Mouse (Mus musculus) heart, embryonic 15.5 days (tissue): ENCODE results near the gene Tmc3. TPM values are rescaled to one million over a fixed set of nuclear protein-coding genes. Genes with fewer than 3 reads are reported as not detected.

Experiments used
- ATAC-seq: fragments of 200-750 bp; cut with Nextera tagmentation; replicated peaks from 2 replicates; pipeline ENCODE4 v1.8.0; 2017; ENCODE audit warnings: low read depth, moderate TSS enrichment; ENCODE audit not compliant: insufficient number of reproducible peaks, insufficient read depth, low FRiP score
- H3K27ac ChIP-seq: fragments of 300-500 bp; sonication (generic); 2 replicates; pipeline ENCODE4 v1.5.1; 2015; ENCODE audit warnings: mild to moderate bottlenecking, inconsistent platforms
- H3K27me3 ChIP-seq: fragments of 300-500 bp; sonication (generic); 2 replicates; pipeline ENCODE4 v1.6.1; 2015; ENCODE audit warnings: inconsistent platforms
- H3K36me3 ChIP-seq: fragments of 300-500 bp; sonication (generic); 2 replicates; pipeline ENCODE4 v1.6.1; 2015; ENCODE audit warnings: mild to moderate bottlenecking, inconsistent platforms
- H3K4me1 ChIP-seq: fragments of 300-500 bp; sonication (generic); replicated peaks from 2 replicates; pipeline ENCODE4 v1.6.1; 2015; ENCODE audit warnings: inconsistent platforms
- H3K4me2 ChIP-seq: fragments of 300-500 bp; sonication (generic); 2 replicates; pipeline ENCODE4 v1.6.1; 2015; ENCODE audit warnings: inconsistent platforms, mild to moderate bottlenecking, moderate library complexity
- H3K4me3 ChIP-seq: fragments of 300-500 bp; sonication (generic); 2 replicates; pipeline ENCODE4 v1.5.1; 2015; ENCODE audit warnings: mild to moderate bottlenecking, inconsistent platforms
- H3K9ac ChIP-seq: fragments of 300-500 bp; sonication (generic); 2 replicates; pipeline ENCODE4 v1.6.1; 2015; ENCODE audit warnings: mild to moderate bottlenecking, inconsistent platforms
- H3K9me3 ChIP-seq: fragments of 300-500 bp; sonication (generic); replicated peaks from 2 replicates; pipeline ENCODE4 v1.6.1; 2016; ENCODE audit warnings: inconsistent platforms
- WGBS: fragments of 180-500 bp; shearing (Covaris S2); methylation state at CpG from one replicate; pipeline ENCODE4 v1.1.7; 2015; ENCODE audit warnings: mixed read lengths; 5-methylcytosine and 5-hydroxymethylcytosine counted together
- polyA plus RNA-seq: library from polyadenylated mRNA; unstranded; fragments of >200 nt; fragmentation: Nextera tagmentation; extraction: Ambion mirVana; gene quantifications from 2 replicates; pipeline ENCODE4 v1.2.1, GENCODE M21; 2015

The Tmc3 gene
- polyA plus RNA-seq: 0.64 and 2.0 TPM in 2 replicates

DNA sequence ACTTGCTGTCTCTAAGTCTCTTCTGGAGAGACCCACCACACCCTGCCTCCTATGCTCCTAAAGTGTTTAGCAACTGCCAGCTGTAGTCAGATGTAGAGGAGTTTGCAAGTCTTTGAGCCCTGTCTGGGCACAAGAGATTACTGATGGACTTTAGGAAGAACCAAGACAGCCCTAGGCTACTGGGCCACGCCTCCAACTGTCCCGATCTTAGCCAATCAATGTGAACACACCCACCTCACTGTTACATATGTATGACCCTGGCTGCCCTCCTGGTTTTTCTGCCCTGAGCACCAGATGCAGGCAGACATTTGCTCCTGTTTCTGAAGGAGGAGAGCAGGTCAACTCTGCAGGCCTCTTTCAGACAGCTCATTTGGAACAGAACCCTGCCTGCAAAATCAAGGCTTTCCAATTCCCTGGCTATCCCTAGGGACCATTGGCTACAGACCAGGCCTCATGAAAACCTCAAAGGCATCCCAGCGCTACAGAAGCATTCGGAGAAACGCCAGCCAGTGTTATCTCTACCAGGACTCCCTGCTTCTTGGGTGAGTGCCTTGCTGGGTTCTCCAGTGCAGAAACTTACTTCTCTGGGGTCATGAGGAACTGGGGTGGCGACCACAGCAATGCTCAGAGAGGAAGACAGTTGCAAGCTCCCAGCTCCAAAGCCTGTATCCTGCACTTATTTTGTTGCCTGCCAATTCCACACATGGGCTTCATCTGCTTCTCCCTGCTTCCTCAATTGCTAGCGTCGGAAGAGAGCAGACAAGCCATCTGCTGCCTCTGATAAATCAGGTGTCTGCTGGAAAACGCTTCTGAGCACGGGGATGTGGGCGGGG lies at the start of gene Tmc3:
TSS of gene Tmc3 (plus strand) at position 289 of the 833 bp plus-strand sequence.
- H3K4me1 ChIP-seq: peaks cover 8% of the 10 kb centered on the region
- H3K4me3 ChIP-seq: no peak within 1 kb of the TSS
- 25% methylated on average over 11 of the region's 11 CpGs for WGBS
- H3K9ac ChIP-seq: no peak within 1 kb of the TSS
- H3K9me3 ChIP-seq: no peaks in the 10 kb centered on the region
- no peaks in the 10 kb centered on the region for H3K36me3 ChIP-seq
- no peaks in the 10 kb centered on the region for H3K27me3 ChIP-seq
- peak within 1 kb of the TSS; percentile 39; the same call in 1 of the 2 replicates for H3K27ac ChIP-seq
- peak; percentile 22; the same call in 1 of the 2 replicates for ATAC-seq
- H3K4me2 ChIP-seq: peak within 1 kb of the TSS; percentile 31; the same call in 1 of the 2 replicates

DNA sequence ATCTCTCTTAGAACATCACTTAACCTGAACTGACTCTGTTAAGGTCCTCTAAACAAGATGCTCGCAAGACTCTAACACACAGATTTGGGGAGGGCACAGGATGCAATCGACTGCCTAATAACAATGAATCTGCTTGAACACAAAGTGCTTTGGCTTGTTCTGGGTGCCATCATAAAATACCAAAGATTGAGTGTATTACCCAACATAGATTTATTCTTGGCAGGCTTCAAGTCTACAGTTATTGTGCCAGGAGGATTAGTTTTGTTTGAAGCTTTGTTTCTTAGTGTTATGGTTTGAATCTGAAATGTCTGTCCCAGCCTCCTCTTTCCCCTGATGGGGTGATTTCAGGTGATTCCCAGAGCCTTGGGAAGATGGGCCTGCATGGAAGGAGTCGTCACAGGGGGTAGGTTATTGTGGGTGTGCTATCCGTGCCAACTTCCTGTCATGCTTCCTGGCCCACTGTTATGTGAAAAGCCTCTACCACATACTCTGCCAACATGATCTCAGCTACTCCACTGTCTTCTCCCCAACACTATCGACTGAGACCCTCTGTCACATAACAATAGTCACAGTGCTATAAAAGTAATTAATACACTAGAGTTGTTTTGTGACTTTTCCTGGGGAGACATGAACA lies 43.1 kb upstream of the Tmc3 start:
- no peak for ATAC-seq
- Histone ChIP-seq H3K9ac (no peak overlapping the region), H3K36me3 (no peaks in the 10 kb centered on the region), H3K4me2 (no peak overlapping the region), H3K4me1 (no peaks in the 10 kb centered on the region), H3K27ac (no peak overlapping the region), H3K4me3 (no peak overlapping the region), H3K9me3 (no peaks in the 10 kb centered on the region), H3K27me3 (no peaks in the 10 kb centered on the region)
- WGBS: 69% methylated on average over 5 of the region's 5 CpGs

DNA sequence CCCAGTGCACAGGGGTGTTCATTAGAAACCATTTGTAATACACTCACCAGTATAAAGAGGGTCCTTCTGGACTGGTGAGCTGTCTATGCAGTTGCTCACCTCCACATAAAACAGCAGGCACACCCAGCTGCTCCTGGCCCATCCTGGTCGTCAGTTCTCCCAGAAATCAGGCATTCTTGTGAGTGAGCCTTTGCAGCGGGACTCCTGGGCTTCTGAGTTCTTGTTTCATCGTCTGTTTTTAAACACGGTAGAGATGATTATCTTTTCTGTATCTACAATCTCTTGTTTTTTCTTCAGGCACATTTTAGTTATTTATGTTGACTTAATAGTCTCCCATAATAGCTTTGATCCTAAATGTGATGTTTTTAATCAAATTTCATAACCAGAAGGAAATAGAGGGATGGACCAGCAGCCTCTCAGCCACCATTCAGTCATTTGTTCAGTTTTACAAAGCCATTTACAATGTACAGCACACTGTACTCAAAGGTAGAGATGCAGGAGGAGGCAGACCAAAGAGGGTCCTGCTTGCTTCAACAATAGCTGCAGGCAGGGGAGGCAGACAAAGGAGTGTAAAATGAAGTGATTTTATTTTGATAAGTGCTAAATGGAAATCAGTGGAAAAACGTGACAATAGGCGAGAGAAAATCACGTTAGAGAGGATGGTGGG lies 35.9 kb upstream of the Tmc3 start:
- H3K27ac ChIP-seq: no peak overlapping the region
- no peak overlapping the region for H3K4me2 ChIP-seq
- H3K4me3 ChIP-seq: no peak overlapping the region
- H3K9me3 ChIP-seq: no peaks in the 10 kb centered on the region
- H3K36me3 ChIP-seq: no peaks in the 10 kb centered on the region
- WGBS: 50% methylated on average over 7 of the region's 7 CpGs
- H3K9ac ChIP-seq: no peak overlapping the region
- peaks cover 5% of the 10 kb centered on the region; the same call in 1 of the 2 replicates for H3K27me3 ChIP-seq
- no peak for ATAC-seq
- peaks cover 4% of the 10 kb centered on the region; the same call in 1 of the 2 replicates for H3K4me1 ChIP-seq

DNA sequence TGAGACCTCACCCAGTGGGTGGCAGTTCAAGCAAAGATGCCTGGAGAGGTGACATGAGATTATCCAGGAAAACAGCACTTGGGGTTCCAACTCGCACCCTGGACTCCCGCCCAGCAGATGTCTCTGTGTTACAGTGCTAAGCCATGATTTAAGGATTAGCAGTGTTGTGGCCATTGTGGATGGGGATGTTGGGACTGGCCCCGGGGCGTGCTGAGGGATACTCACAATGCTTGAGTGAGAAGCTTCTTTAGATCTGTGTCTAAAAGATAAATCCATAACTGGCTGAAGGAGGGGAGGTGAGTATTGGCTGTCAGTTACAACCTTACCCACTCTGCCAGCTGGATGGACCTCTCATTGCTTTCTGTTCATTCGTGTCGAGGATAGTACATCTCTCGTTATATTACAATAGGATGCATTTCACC lies 35.4 kb upstream of the Tmc3 start:
- Histone ChIP-seq H3K9me3 (no peaks in the 10 kb centered on the region), H3K9ac (no peak overlapping the region), H3K4me2 (peak overlapping the region; percentile 54), H3K27ac (no peak overlapping the region), H3K4me1 (peaks cover 4% of the 10 kb centered on the region; the same call in 1 of the 2 replicates), H3K27me3 (peaks cover 5% of the 10 kb centered on the region; the same call in 1 of the 2 replicates), H3K4me3 (peak overlapping the region; percentile 26; the same call in 1 of the 2 replicates), H3K36me3 (no peaks in the 10 kb centered on the region)
- 51% methylated on average over 7 of the region's 7 CpGs for WGBS
- no peak for ATAC-seq

DNA sequence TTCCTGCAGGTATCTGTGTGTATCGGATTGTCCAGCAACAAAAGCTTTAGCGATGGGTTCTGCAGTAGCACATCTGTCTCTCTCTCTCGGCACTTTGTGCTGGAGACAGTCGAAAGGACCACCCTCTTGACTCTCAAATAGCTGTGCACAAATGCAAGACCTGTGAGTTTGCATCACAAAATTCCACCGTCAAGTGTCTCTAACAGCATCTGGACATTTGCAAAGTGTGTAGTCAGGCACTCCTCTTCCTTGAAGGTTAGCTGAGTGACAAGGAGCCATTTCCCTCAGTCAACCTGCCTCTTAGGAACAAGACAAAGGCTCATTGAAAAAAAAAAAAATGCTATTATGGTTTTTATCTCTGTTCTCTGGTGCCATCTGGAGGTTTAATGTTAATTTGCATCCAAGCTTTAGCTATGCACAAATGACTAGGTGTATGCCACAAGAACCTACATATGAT lies 34.7 kb upstream of the Tmc3 start:
- no peak for ATAC-seq
- Histone ChIP-seq H3K27ac (no peak overlapping the region), H3K4me1 (peaks cover 4% of the 10 kb centered on the region; the same call in 1 of the 2 replicates), H3K4me2 (peak overlapping the region; percentile 54), H3K27me3 (peaks cover 5% of the 10 kb centered on the region; the same call in 1 of the 2 replicates), H3K9ac (0 out of 2 replicates have a peak overlapping the region, but pooled peaks have one; percentile 17), H3K9me3 (no peaks in the 10 kb centered on the region), H3K36me3 (no peaks in the 10 kb centered on the region), H3K4me3 (peak overlapping the region; percentile 26)
- WGBS: 32% methylated on average over 5 of the region's 5 CpGs

DNA sequence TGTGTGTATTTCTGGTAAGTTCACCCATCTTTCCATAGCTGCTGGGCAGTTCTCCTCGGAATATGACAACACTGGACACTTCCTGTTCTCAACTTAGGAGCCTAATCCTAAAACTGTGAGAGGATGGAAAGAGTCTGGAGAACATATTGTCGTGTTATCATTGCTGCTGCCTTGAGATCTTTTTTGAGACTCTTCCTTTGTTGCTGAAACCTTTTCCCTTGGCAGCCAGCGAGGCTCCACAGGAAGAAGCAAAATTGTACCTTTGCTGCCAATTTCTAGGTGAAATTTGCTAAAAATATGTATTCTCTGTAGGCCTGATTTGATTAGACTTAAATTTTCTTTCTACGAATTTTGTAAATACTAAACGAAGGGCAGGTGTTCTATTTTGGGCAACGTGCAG lies 30.2 kb upstream of the Tmc3 start:
- Histone ChIP-seq H3K4me2 (no peak overlapping the region), H3K9me3 (no peaks in the 10 kb centered on the region), H3K9ac (no peak overlapping the region), H3K4me3 (no peak overlapping the region), H3K4me1 (peaks cover 4% of the 10 kb centered on the region; the same call in 1 of the 2 replicates), H3K36me3 (no peaks in the 10 kb centered on the region), H3K27ac (no peak overlapping the region), H3K27me3 (no peaks in the 10 kb centered on the region)
- ATAC-seq: no peak
- 71% methylated on average over 6 of the region's 6 CpGs for WGBS

DNA sequence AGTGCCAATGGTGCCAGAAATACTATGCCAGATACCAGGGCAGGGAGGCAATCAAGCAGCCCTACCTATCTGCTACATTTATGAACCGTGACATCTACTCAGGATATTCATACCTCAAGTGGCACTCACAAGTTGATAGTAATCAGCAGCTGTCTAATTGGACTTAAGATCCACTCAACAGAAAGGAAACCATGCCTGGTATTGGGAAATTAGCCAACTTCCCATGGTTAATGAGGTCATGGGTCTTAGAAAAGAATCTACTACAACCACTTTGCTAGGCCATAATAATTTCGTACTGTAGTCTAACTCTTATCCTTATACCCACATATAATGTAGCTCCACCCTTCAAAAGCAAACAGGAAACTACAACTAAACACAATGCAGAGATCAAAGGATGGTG lies 28.2 kb upstream of the Tmc3 start:
- Histone ChIP-seq H3K4me3 (no peak overlapping the region), H3K9ac (no peak overlapping the region), H3K4me1 (no peaks in the 10 kb centered on the region), H3K4me2 (no peak overlapping the region), H3K27ac (no peak overlapping the region), H3K27me3 (no peaks in the 10 kb centered on the region), H3K9me3 (no peaks in the 10 kb centered on the region), H3K36me3 (no peaks in the 10 kb centered on the region)
- ATAC-seq: no peak
- 43% methylated on average over 2 of the region's 2 CpGs for WGBS

DNA sequence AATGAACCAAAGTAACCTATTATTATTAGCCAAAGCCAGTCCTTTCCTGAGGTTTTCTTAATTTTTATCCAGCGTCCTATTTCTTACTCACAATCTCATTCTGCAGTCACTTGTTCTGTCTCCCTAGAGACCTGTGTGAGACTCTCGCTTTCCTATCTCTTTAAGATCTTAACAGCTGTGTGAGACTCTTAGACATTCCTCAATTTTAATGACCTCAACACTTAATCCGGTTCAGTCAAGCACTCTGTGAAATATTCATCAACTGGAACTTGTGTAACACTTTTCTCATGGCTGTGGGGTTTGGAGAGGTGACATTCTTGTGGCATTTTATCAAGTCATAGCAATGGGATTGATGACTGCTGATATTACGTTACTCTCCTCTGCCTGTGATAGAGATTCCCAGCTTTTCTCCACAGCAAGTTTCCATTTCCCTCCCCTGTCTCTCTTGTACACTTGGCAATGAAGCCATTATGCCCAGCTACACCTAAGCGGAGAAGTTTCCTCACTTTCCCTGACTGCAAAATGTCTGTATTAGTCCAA lies 25.9 kb upstream of the Tmc3 start:
- H3K4me1 ChIP-seq: no peaks in the 10 kb centered on the region
- WGBS: 53% methylated on average over 5 of the region's 5 CpGs
- no peaks in the 10 kb centered on the region for H3K36me3 ChIP-seq
- H3K9me3 ChIP-seq: no peaks in the 10 kb centered on the region
- H3K27me3 ChIP-seq: no peaks in the 10 kb centered on the region
- no peak overlapping the region for H3K9ac ChIP-seq
- H3K4me2 ChIP-seq: no peak overlapping the region
- ATAC-seq: no peak
- H3K27ac ChIP-seq: no peak overlapping the region
- no peak overlapping the region for H3K4me3 ChIP-seq

DNA sequence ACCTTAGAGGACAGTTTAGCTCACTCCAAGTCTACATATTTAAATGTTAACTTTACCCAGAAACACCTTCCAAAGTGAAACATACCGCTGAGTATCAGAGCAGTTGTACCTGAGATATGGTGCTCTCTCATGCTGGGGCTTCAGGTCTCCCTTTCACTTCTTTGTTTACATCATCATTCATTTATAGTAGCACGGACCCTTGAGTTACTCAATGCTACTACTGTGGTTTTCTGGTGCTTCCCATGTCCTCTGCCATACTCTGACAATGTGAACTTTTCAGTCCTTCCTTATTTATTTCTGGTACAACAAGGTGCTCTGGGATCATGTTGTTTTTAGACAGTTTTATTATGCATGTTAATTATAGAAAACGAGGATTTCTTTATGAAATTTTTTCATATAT lies 25.2 kb upstream of the Tmc3 start:
- Histone ChIP-seq H3K9me3 (no peaks in the 10 kb centered on the region), H3K27me3 (no peaks in the 10 kb centered on the region), H3K36me3 (no peaks in the 10 kb centered on the region), H3K4me2 (no peak overlapping the region), H3K9ac (no peak overlapping the region), H3K27ac (no peak overlapping the region), H3K4me1 (no peaks in the 10 kb centered on the region), H3K4me3 (no peak overlapping the region)
- ATAC-seq: no peak
- 74% methylated on average over 3 of the region's 3 CpGs for WGBS

DNA sequence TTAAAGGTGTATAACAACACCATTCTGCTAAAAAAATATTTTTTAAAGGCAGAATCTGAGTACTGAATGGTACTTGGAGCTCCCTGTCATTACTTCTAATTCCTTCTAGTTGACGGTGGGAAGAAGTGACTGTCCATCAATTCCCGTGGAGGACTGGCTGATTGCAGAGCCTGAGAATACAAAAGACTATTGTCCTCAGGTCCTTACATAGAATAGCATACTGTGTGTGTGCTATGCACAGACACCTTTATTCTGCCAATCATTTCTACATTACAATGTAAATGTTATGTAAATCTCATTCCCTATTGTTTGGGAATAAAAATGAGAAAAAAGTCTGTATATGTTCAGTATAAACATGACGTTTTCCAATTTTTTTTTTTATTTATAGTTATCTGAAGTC lies 22.9 kb upstream of the Tmc3 start:
- no peak overlapping the region for H3K9ac ChIP-seq
- H3K4me1 ChIP-seq: no peaks in the 10 kb centered on the region
- no peak overlapping the region for H3K4me2 ChIP-seq
- no peak overlapping the region for H3K4me3 ChIP-seq
- H3K27ac ChIP-seq: no peak overlapping the region
- H3K27me3 ChIP-seq: no peaks in the 10 kb centered on the region
- H3K36me3 ChIP-seq: no peaks in the 10 kb centered on the region
- ATAC-seq: no peak
- WGBS: 47% methylated on average over 3 of the region's 3 CpGs
- no peaks in the 10 kb centered on the region for H3K9me3 ChIP-seq
